Mouse (Mus musculus) brain, embryonic 18.5 days (tissue): ENCODE data around the gene Shb.

Experiments
- DNase-seq: peaks from one replicate; pipeline ENCODE4 v3.0.0-alpha.2; 2012; ENCODE audit warnings: low read depth, low spot score

Shb gene

GRCm38 (mm10) chr4:45483271-45484245 lies 48.7 kb downstream of the Shb start:
- no peak for DNase-seq

GRCm38 (mm10) chr4:45482271-45482670 lies 50.0 kb downstream of the Shb start:
- no peak for DNase-seq

GRCm38 (mm10) chr4:45481431-45481830 lies 50.8 kb downstream of the Shb start:
- no peak for DNase-seq

- no peak for DNase-seq
Measured at GRCm38 (mm10) chr4:45480595-45480994, 51.7 kb downstream of the Shb start.

- DNase-seq, result no peak
Measured at GRCm38 (mm10) chr4:45479433-45479832, 52.8 kb downstream of the Shb start.

- peak; percentile 49 for DNase-seq
Measured at GRCm38 (mm10) chr4:45478178-45478577, 54.1 kb downstream of the Shb start.

- no peak for DNase-seq
Measured at GRCm38 (mm10) chr4:45477047-45477446, 55.2 kb downstream of the Shb start.

GRCm38 (mm10) chr4:45474832-45475231 lies 57.4 kb downstream of the Shb start:
- DNase-seq, result no peak

GRCm38 (mm10) chr4:45474131-45474530 lies 58.1 kb downstream of the Shb start:
- no peak for DNase-seq

GRCm38 (mm10) chr4:45473129-45473528 lies 59.1 kb downstream of the Shb start:
- peak; percentile 60 for DNase-seq

GRCm38 (mm10) chr4:45472706-45473105 lies 59.6 kb downstream of the Shb start:
- DNase-seq, result no peak

GRCm38 (mm10) chr4:45471654-45472556 lies 60.4 kb downstream of the Shb start:
- DNase-seq, result no peak

GRCm38 (mm10) chr4:45469057-45469456 lies 63.2 kb downstream of the Shb start:
- DNase-seq, result no peak

GRCm38 (mm10) chr4:45468507-45468906 lies 63.8 kb downstream of the Shb start:
- no peak for DNase-seq

- DNase-seq, result peak; percentile 30
Measured at GRCm38 (mm10) chr4:45467115-45467912, 65.0 kb downstream of the Shb start.

- no peak for DNase-seq
Measured at GRCm38 (mm10) chr4:45464941-45465340, 67.3 kb downstream of the Shb start.

- DNase-seq, result no peak
Measured at GRCm38 (mm10) chr4:45464528-45464927, 67.7 kb downstream of the Shb start.

- no peak for DNase-seq
Measured at GRCm38 (mm10) chr4:45464123-45464522, 68.1 kb downstream of the Shb start.

- no peak for DNase-seq
Measured at GRCm38 (mm10) chr4:45462628-45463027, 69.6 kb downstream of the Shb start.

- no peak for DNase-seq
Measured at GRCm38 (mm10) chr4:45461661-45462060, 70.6 kb downstream of the Shb start.

- DNase-seq, result no peak
Measured at GRCm38 (mm10) chr4:45459375-45459774, 72.9 kb downstream of the Shb start.
